ENCODE assay signal across 14 mouse cellular contexts in genomic region chr13:31929299-31929698, GRCm38 (mm10).
"Had no signal": no experiment of that assay in that cellular context is flagged by ENCODE, and none has a peak within 500 bp of the region (broad histone marks: within the 10 kb centered on the region; RNA-seq: fewer than 3 reads in every experiment).

No protein-coding gene starts in this region.

- H3K4me1 ChIP-seq: midbrain, embryonic 13.5 days; midbrain, embryonic 15.5 days; neural tube, embryonic 12.5 days; stomach, embryonic 15.5 days had no signal

- ATAC-seq: liver, embryonic 12.5 days; midbrain, embryonic 13.5 days; midbrain, embryonic 15.5 days had no signal

- H3K9ac ChIP-seq: liver, embryonic 12.5 days; liver, embryonic 14.5 days; midbrain, embryonic 13.5 days; midbrain, embryonic 15.5 days; neural tube, embryonic 12.5 days; stomach, embryonic 15.5 days had no signal

- H3K4me2 ChIP-seq: liver, embryonic 12.5 days; midbrain, embryonic 11.5 days; midbrain, embryonic 13.5 days; midbrain, embryonic 15.5 days; neural tube, embryonic 12.5 days; stomach, embryonic 15.5 days had no signal

- H3K4me3 ChIP-seq: liver, embryonic 12.5 days; megakaryocyte, embryonic 14.5 days; midbrain, embryonic 13.5 days; midbrain, embryonic 15.5 days; neural tube, embryonic 12.5 days; stomach, embryonic 15.5 days had no signal

- DNase-seq: right cerebral cortex, postnatal 14 days; thymus, adult 2 months; thymus, postnatal 14 days; thymus, postnatal 36 days had no signal

- H3K27me3 ChIP-seq: liver, embryonic 12.5 days; megakaryocyte, embryonic 14.5 days; midbrain, embryonic 13.5 days; midbrain, embryonic 15.5 days; neural tube, embryonic 12.5 days; stomach, embryonic 15.5 days had no signal

- H3K36me3 ChIP-seq: liver, embryonic 12.5 days; midbrain, embryonic 13.5 days; midbrain, embryonic 15.5 days; neural tube, embryonic 12.5 days; stomach, embryonic 15.5 days had no signal

- H3K27ac ChIP-seq: liver, embryonic 12.5 days; liver, embryonic 14.5 days; macrophage; midbrain, embryonic 13.5 days; midbrain, embryonic 15.5 days; neural tube, embryonic 12.5 days; stomach, embryonic 15.5 days; stomach, postnatal 0 days had no signal

- H3K9me3 ChIP-seq: liver, embryonic 12.5 days; megakaryocyte, embryonic 14.5 days; midbrain, embryonic 13.5 days; midbrain, embryonic 15.5 days; neural tube, embryonic 12.5 days; stomach, embryonic 15.5 days had no signal
